Mouse (Mus musculus): ENCODE measurements around the gene Efna4.

DNA sequence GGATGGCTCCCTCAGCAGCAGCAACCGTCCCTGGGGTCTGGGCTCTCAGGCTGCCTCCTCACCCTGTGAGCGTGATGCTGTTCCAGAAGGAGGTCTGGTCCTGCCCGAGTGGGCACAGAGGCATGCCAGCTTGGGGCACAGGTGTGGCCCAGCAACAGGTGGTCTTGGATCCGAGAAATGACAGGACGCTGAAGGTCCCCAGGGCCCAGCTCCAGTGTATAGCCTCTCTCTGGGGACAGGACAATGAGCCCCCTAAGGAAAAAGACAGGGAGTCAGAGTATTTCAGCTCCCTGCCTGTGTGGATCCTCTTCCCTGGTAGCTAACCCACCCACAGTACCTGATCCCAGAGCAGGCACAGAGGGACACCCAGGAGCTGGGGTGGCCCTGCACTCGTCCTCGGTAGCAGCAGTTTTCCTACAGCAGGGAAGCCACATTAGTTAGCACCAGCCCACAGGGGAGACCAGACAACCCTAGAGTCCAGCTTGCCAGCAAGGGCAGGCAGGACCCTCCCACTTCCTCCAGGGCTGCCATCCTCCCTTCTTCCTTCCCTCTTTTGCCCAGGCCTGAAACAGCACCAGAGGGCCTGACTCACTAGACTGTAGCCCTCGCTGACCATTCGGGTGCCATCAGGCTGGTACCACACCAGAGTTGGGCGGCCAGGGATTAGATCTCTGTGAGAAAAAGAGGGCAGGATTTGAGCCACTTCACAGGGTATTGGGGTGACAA, 9.2 kb upstream of the Efna4 start:
- TF ChIP-seq CTCF (IDR thresholded peaks at IDR 0.05; ENCODE audit: borderline replicate concordance, insufficient read depth, low read depth, low read length) = no peak
- no peak for TF ChIP-seq POLR2A (IDR thresholded peaks at IDR 0.05; ENCODE audit: borderline replicate concordance, insufficient read depth, low read length)
